ENCODE assay signal across 14 mouse cellular contexts in genomic region chr17:34803367-34803766, GRCm38 (mm10). TPM values are rescaled to one million over a fixed set of nuclear protein-coding genes. Genes with fewer than 3 reads are reported as not detected.
A peak's percentile ranks its signal among the peaks of the same experiment; 100 is the strongest.
DNase-seq lines count a peak whose midpoint lies in the region; ATAC-seq lines count a peak whose summit lies in the region.
"Not testable (repeated sequence)": the region's sequence is repeated elsewhere in the genome, so short reads cannot be mapped to it uniquely, and the experiment has no call there.
"Had no signal": no experiment of that assay in that cellular context is flagged by ENCODE, and none has a peak within 500 bp of the region (broad histone marks: within the 10 kb centered on the region; RNA-seq: fewer than 3 reads in every experiment).

No protein-coding gene starts in this region.

- H3K4me2 ChIP-seq in forebrain, embryonic 11.5 days (ENCODE audit: low read depth, low read length, severe bottlenecking): not testable (repeated sequence)

- H3K27me3 ChIP-seq in forebrain, embryonic 11.5 days (ENCODE audit: control insufficient read depth, insufficient read depth, low read length); heart, embryonic 10.5 days (ENCODE audit: insufficient read depth, poor library complexity, severe bottlenecking): not testable (repeated sequence)

- H3K4me3 ChIP-seq in forebrain, embryonic 11.5 days (ENCODE audit: low read depth, low read length); heart, embryonic 10.5 days: not testable (repeated sequence)

- H3K36me3 ChIP-seq in forebrain, embryonic 11.5 days (ENCODE audit: control insufficient read depth, insufficient read depth, low read length); heart, embryonic 10.5 days: not testable (repeated sequence)

- H3K4me1 ChIP-seq in forebrain, embryonic 11.5 days (replicated peaks; ENCODE audit: control insufficient read depth, insufficient read depth, low read length); heart, embryonic 10.5 days: not testable (repeated sequence)

- WGBS in forebrain, embryonic 11.5 days: 91% methylated on average over 6 of the region's 6 CpGs
- 88% methylated on average over 6 of the region's 6 CpGs for WGBS in heart, embryonic 10.5 days

- ATAC-seq in forebrain, embryonic 11.5 days (replicated peaks; ENCODE audit: low FRiP score): not testable (repeated sequence)

- DNase-seq in adrenal gland, adult (ENCODE audit: inconsistent age in 2 of 2, low spot score in 1 of 2): peak; percentile 53 to 80
- DNase-seq in adrenal gland, adult 2 months: peak; percentile 54
- peak; percentile 41 for DNase-seq in adrenal gland, postnatal 10 days
- peak; percentile 27 for DNase-seq in forebrain, embryonic 11.5 days (ENCODE audit: low spot score)
- peak; percentile 22 for DNase-seq in heart, embryonic 10.5 days (ENCODE audit: low spot score)
- peak; percentile 35 for DNase-seq in testis, postnatal 10 days (ENCODE audit: low spot score)

- not testable (repeated sequence) for H3K9me3 ChIP-seq in forebrain, embryonic 11.5 days (ENCODE audit: control insufficient read depth, low read length); heart, embryonic 10.5 days

- not testable (repeated sequence) for H3K9ac ChIP-seq in forebrain, embryonic 11.5 days (ENCODE audit: low read length)

- H3K27ac ChIP-seq in forebrain, embryonic 11.5 days (ENCODE audit: low read depth, low read length); heart, embryonic 10.5 days: not testable (repeated sequence)

RNA-seq across cellular contexts. Expression of gene Cyp21a1, which starts 1.0 kb away (rescaled TPM):
- total RNA-seq in adrenal gland, adult 2 months (2021): over 10,000 TPM in 1 of 2 experiments, 1,000 to 10,000 TPM in 1; 5,616 to 11,133 TPM
- 14,410 and 19,594 TPM in 2 replicates for polyA plus RNA-seq in adrenal gland, adult 2 months (2012; rRNA removed)
- total RNA-seq in adrenal gland, postnatal 10 days (2021): 1,000 to 10,000 TPM; 2,477 to 2,588 TPM
- polyA plus RNA-seq in forebrain, embryonic 11.5 days (2014; fragmentation: Nextera tagmentation; extraction: Ambion mirVana): not detected in 2 replicates
- polyA plus RNA-seq in heart, embryonic 10.5 days (2016; fragmentation: Nextera tagmentation; extraction: Ambion mirVana): not detected in 2 replicates
- total RNA-seq: CH12.LX, G1E, MEL had no signal
- polyA plus RNA-seq: activated CD4-positive, CD25-positive, alpha-beta regulatory T cell, adult 4 months; C2C12; CD4-positive, CD25-positive, alpha-beta regulatory T cell, adult 4 months; cerebellum, adult 2 months; G1E; Patski had no signal

RNA-seq across cellular contexts. Expression of gene Stk19, which starts 33.4 kb away (rescaled TPM):
- total RNA-seq in adrenal gland, adult 2 months (2021): 10 to 100 TPM; 38.5 to 55.1 TPM
- 139 and 176 TPM in 2 replicates for polyA plus RNA-seq in adrenal gland, adult 2 months (2012; rRNA removed)
- total RNA-seq in adrenal gland, postnatal 10 days (2021): 10 to 100 TPM; 31.8 to 33.0 TPM
- polyA plus RNA-seq in forebrain, embryonic 11.5 days (2014; fragmentation: Nextera tagmentation; extraction: Ambion mirVana): 26.3 and 28.3 TPM in 2 replicates
- polyA plus RNA-seq in heart, embryonic 10.5 days (2016; fragmentation: Nextera tagmentation; extraction: Ambion mirVana): 22.3 and 22.8 TPM in 2 replicates

RNA-seq across cellular contexts. Expression of gene Dxo, which starts 33.5 kb away (rescaled TPM):
- total RNA-seq in adrenal gland, adult 2 months (2021): 100 to 1,000 TPM in 1 of 2 experiments, 10 to 100 TPM in 1; 47.0 to 126 TPM
- polyA plus RNA-seq in adrenal gland, adult 2 months (2012; rRNA removed): 82.7 and 107 TPM in 2 replicates
- 10 to 100 TPM; 45.1 to 52.2 TPM for total RNA-seq in adrenal gland, postnatal 10 days (2021)
- 78.5 and 84.9 TPM in 2 replicates for polyA plus RNA-seq in forebrain, embryonic 11.5 days (2014; fragmentation: Nextera tagmentation; extraction: Ambion mirVana)
- polyA plus RNA-seq in heart, embryonic 10.5 days (2016; fragmentation: Nextera tagmentation; extraction: Ambion mirVana): 48.1 and 62.2 TPM in 2 replicates

RNA-seq across cellular contexts. Expression of gene Skiv2l, which starts 46.6 kb away (rescaled TPM):
- 10 to 100 TPM; 62.1 to 65.8 TPM for total RNA-seq in adrenal gland, adult 2 months (2021)
- polyA plus RNA-seq in adrenal gland, adult 2 months (2012; rRNA removed): 105 and 112 TPM in 2 replicates
- total RNA-seq in adrenal gland, postnatal 10 days (2021): 10 to 100 TPM; 49.2 to 60.8 TPM
- polyA plus RNA-seq in forebrain, embryonic 11.5 days (2014; fragmentation: Nextera tagmentation; extraction: Ambion mirVana): 53.1 and 55.1 TPM in 2 replicates
- polyA plus RNA-seq in heart, embryonic 10.5 days (2016; fragmentation: Nextera tagmentation; extraction: Ambion mirVana): 39.9 and 43.6 TPM in 2 replicates

RNA-seq across cellular contexts. Expression of gene Nelfe, which starts 46.8 kb away (rescaled TPM):
- total RNA-seq in adrenal gland, adult 2 months (2021): 10 to 100 TPM; 55.5 to 67.6 TPM
- 22.8 and 31.5 TPM in 2 replicates for polyA plus RNA-seq in adrenal gland, adult 2 months (2012; rRNA removed)
- 10 to 100 TPM; 44.2 to 48.4 TPM for total RNA-seq in adrenal gland, postnatal 10 days (2021)
- polyA plus RNA-seq in forebrain, embryonic 11.5 days (2014; fragmentation: Nextera tagmentation; extraction: Ambion mirVana): 143 and 144 TPM in 2 replicates
- polyA plus RNA-seq in heart, embryonic 10.5 days (2016; fragmentation: Nextera tagmentation; extraction: Ambion mirVana): 89.6 and 104 TPM in 2 replicates

Comparison
In these comparisons a context has a peak if more than half of its experiments do, and no peak if none do; other contexts are left out.
1. RNA of gene Cyp21a1, which starts 1.0 kb away (polyA plus RNA-seq): 14,410 to 19,594 TPM in adrenal gland, adult 2 months; not detected in forebrain, embryonic 11.5 days and not detected in heart, embryonic 10.5 days; every median in the first group is over 1,000 times any median in the second.
2. Peak in every context shown above with its lines, with median percentiles within 50 percentile points of each other: DNase-seq.